ENCODE assay signal across 9 mouse cellular contexts in genomic region chr5:129061579-129061978, GRCm38 (mm10). TPM values are rescaled to one million over a fixed set of nuclear protein-coding genes. Genes with fewer than 3 reads are reported as not detected.
DNase-seq lines count a peak whose midpoint lies in the region; ATAC-seq and TF ChIP-seq lines count a peak whose summit lies in the region.
"Had no signal": no experiment of that assay in that cellular context is flagged by ENCODE, and none has a peak within 500 bp of the region (broad histone marks: within the 10 kb centered on the region; RNA-seq: fewer than 3 reads in every experiment).

No protein-coding gene starts in this region.

- no peaks in the 10 kb centered on the region for H3K27me3 ChIP-seq in neural tube, embryonic 15.5 days (replicated peaks)
- H3K27me3 ChIP-seq in forebrain, embryonic 11.5 days (ENCODE audit: control insufficient read depth, insufficient read depth, low read length): no peaks in the 10 kb centered on the region; the same call in 1 of the 2 replicates
- H3K27me3 ChIP-seq in hindbrain, embryonic 12.5 days: peaks cover 10% of the 10 kb centered on the region
- H3K27me3 ChIP-seq: embryonic facial prominence, embryonic 12.5 days had no signal

- no peaks in the 10 kb centered on the region for H3K36me3 ChIP-seq in neural tube, embryonic 15.5 days
- H3K36me3 ChIP-seq in forebrain, embryonic 11.5 days (ENCODE audit: control insufficient read depth, insufficient read depth, low read length): no peaks in the 10 kb centered on the region
- no peaks in the 10 kb centered on the region for H3K36me3 ChIP-seq in hindbrain, embryonic 12.5 days
- H3K36me3 ChIP-seq: embryonic facial prominence, embryonic 12.5 days had no signal

- DNase-seq in neural tube, embryonic 10.5 days (ENCODE audit: extremely low spot score, low spot score): peak; percentile 66
- DNase-seq in adrenal gland, postnatal 36 days: peak; percentile 75 to 78
- peak; percentile 84 for DNase-seq in forebrain, embryonic 11.5 days (ENCODE audit: low spot score)
- DNase-seq in left cerebral cortex, adult 2 months (ENCODE audit: extremely low spot score in 1 of 2, low spot score in 2 of 2): peak; percentile 72 to 81
- DNase-seq in naive thymus-derived CD4-positive, alpha-beta T cell, adult 2 months (ENCODE audit: low read depth): peak; percentile 10

- WGBS in neural tube, embryonic 15.5 days: 22% methylated on average over 13 of the region's 13 CpGs
- WGBS in forebrain, embryonic 11.5 days: 24% methylated on average over 13 of the region's 13 CpGs
- WGBS in hindbrain, embryonic 12.5 days: 24% methylated on average over 13 of the region's 13 CpGs

- no peak for ATAC-seq in neural tube, embryonic 15.5 days (ENCODE audit: low FRiP score)
- 0 out of 2 replicates have a peak, but pooled peaks have one; percentile 60 for ATAC-seq in forebrain, embryonic 11.5 days (replicated peaks; ENCODE audit: low FRiP score)
- peak; percentile 51; the same call in 1 of the 2 replicates for ATAC-seq in hindbrain, embryonic 12.5 days (ENCODE audit: low FRiP score)
- ATAC-seq in erythroid progenitor cell, adult 5-6 weeks (replicated peaks; ENCODE audit: low FRiP score, poor library complexity, severe bottlenecking): no peak

- no peak overlapping the region for H3K4me2 ChIP-seq in neural tube, embryonic 15.5 days
- no peak overlapping the region for H3K4me2 ChIP-seq in forebrain, embryonic 11.5 days (ENCODE audit: low read depth, low read length, severe bottlenecking)
- no peak overlapping the region for H3K4me2 ChIP-seq in hindbrain, embryonic 12.5 days (replicated peaks)
- H3K4me2 ChIP-seq: embryonic facial prominence, embryonic 12.5 days had no signal

- TF ChIP-seq CTCF in left cerebral cortex, adult 2 months (IDR thresholded peaks at IDR 0.05): peak; percentile 74

- no peak overlapping the region for H3K4me3 ChIP-seq in neural tube, embryonic 15.5 days (replicated peaks)
- H3K4me3 ChIP-seq in forebrain, embryonic 11.5 days (ENCODE audit: low read depth, low read length): no peak overlapping the region
- no peak overlapping the region for H3K4me3 ChIP-seq in hindbrain, embryonic 12.5 days
- H3K4me3 ChIP-seq in left cerebral cortex, adult 2 months: no peak overlapping the region
- H3K4me3 ChIP-seq: embryonic facial prominence, embryonic 12.5 days had no signal

- no peak overlapping the region for H3K9ac ChIP-seq in neural tube, embryonic 15.5 days (replicated peaks)
- H3K9ac ChIP-seq in forebrain, embryonic 11.5 days (ENCODE audit: low read length): no peak overlapping the region
- no peak overlapping the region for H3K9ac ChIP-seq in hindbrain, embryonic 12.5 days
- H3K9ac ChIP-seq: embryonic facial prominence, embryonic 12.5 days had no signal

- no peak overlapping the region for H3K27ac ChIP-seq in neural tube, embryonic 15.5 days (replicated peaks)
- no peak overlapping the region for H3K27ac ChIP-seq in forebrain, embryonic 11.5 days (ENCODE audit: low read depth, low read length)
- no peak overlapping the region for H3K27ac ChIP-seq in hindbrain, embryonic 12.5 days
- no peak overlapping the region for H3K27ac ChIP-seq in left cerebral cortex, adult 2 months
- H3K27ac ChIP-seq: embryonic facial prominence, embryonic 12.5 days had no signal

- peaks cover 9% of the 10 kb centered on the region for H3K4me1 ChIP-seq in neural tube, embryonic 15.5 days
- H3K4me1 ChIP-seq in forebrain, embryonic 11.5 days (replicated peaks; ENCODE audit: control insufficient read depth, insufficient read depth, low read length): peaks cover 6% of the 10 kb centered on the region
- peaks cover 6% of the 10 kb centered on the region for H3K4me1 ChIP-seq in hindbrain, embryonic 12.5 days

- no peaks in the 10 kb centered on the region for H3K9me3 ChIP-seq in neural tube, embryonic 15.5 days (replicated peaks)
- no peaks in the 10 kb centered on the region; the same call in 1 of the 2 replicates for H3K9me3 ChIP-seq in forebrain, embryonic 11.5 days (ENCODE audit: control insufficient read depth, low read length)
- no peaks in the 10 kb centered on the region for H3K9me3 ChIP-seq in hindbrain, embryonic 12.5 days (replicated peaks)
- H3K9me3 ChIP-seq: embryonic facial prominence, embryonic 12.5 days had no signal

- intact Hi-C loops in left cerebral cortex, adult 2 months (cut with DNase I): loop anchor here (2.0 to 10.0 kb wide), 2 partner anchors 323 to 393 kb away; no protein-coding TSS in a partner anchor

RNA-seq across cellular contexts. Expression of gene Adgrd1, which starts 35.0 kb away (rescaled TPM):
- polyA plus RNA-seq in neural tube, embryonic 15.5 days (2015; fragmentation: Nextera tagmentation; extraction: Ambion mirVana): 0.38 and 0.69 TPM in 2 replicates
- 1 to 10 TPM; 5.1 to 7.2 TPM for total RNA-seq in adrenal gland, postnatal 36 days (2021)
- polyA plus RNA-seq in forebrain, embryonic 11.5 days (2014; fragmentation: Nextera tagmentation; extraction: Ambion mirVana): not detected in 2 replicates
- polyA plus RNA-seq in hindbrain, embryonic 12.5 days (2016; fragmentation: Nextera tagmentation; extraction: Ambion mirVana): 0.09 TPM in 2 replicates
- 1 to 10 TPM; 2.9 to 3.9 TPM for total RNA-seq in left cerebral cortex, adult 2 months (2021)
- 2.1 and 2.2 TPM in 2 replicates for total RNA-seq in erythroid progenitor cell, adult 5-6 weeks (2015; ENCODE audit: low replicate concordance)
- total RNA-seq in erythroid progenitor cell, adult 5-6 weeks (2017; ENCODE audit: low replicate concordance): 0.39 and 1.2 TPM in 2 replicates

RNA-seq across cellular contexts. Expression of gene Ran, which starts 41.7 kb away (rescaled TPM):
- polyA plus RNA-seq in neural tube, embryonic 15.5 days (2015; fragmentation: Nextera tagmentation; extraction: Ambion mirVana): 311 and 368 TPM in 2 replicates
- 100 to 1,000 TPM; 222 to 226 TPM for total RNA-seq in adrenal gland, postnatal 36 days (2021)
- 917 and 946 TPM in 2 replicates for polyA plus RNA-seq in forebrain, embryonic 11.5 days (2014; fragmentation: Nextera tagmentation; extraction: Ambion mirVana)
- 542 and 547 TPM in 2 replicates for polyA plus RNA-seq in hindbrain, embryonic 12.5 days (2016; fragmentation: Nextera tagmentation; extraction: Ambion mirVana)
- 100 to 1,000 TPM; 152 to 166 TPM for total RNA-seq in left cerebral cortex, adult 2 months (2021)
- total RNA-seq in erythroid progenitor cell, adult 5-6 weeks (2015; ENCODE audit: low replicate concordance): 305 and 343 TPM in 2 replicates
- 152 and 197 TPM in 2 replicates for total RNA-seq in erythroid progenitor cell, adult 5-6 weeks (2017; ENCODE audit: low replicate concordance)

RNA-seq across cellular contexts. Expression of gene Stx2, which starts 53.2 kb away (rescaled TPM):
- 20.1 and 20.5 TPM in 2 replicates for polyA plus RNA-seq in neural tube, embryonic 15.5 days (2015; fragmentation: Nextera tagmentation; extraction: Ambion mirVana)
- total RNA-seq in adrenal gland, postnatal 36 days (2021): 10 to 100 TPM; 22.9 to 26.9 TPM
- 29.6 and 32.3 TPM in 2 replicates for polyA plus RNA-seq in forebrain, embryonic 11.5 days (2014; fragmentation: Nextera tagmentation; extraction: Ambion mirVana)
- 30.8 and 32.7 TPM in 2 replicates for polyA plus RNA-seq in hindbrain, embryonic 12.5 days (2016; fragmentation: Nextera tagmentation; extraction: Ambion mirVana)
- total RNA-seq in left cerebral cortex, adult 2 months (2021): 10 to 100 TPM; 17.8 to 21.8 TPM
- total RNA-seq in erythroid progenitor cell, adult 5-6 weeks (2015; ENCODE audit: low replicate concordance): 224 and 258 TPM in 2 replicates
- total RNA-seq in erythroid progenitor cell, adult 5-6 weeks (2017; ENCODE audit: low replicate concordance): 312 and 368 TPM in 2 replicates

Comparison
In these comparisons a context has a peak if more than half of its experiments do, and no peak if none do; other contexts are left out.
1. DNase-seq: peak in every context shown above with its lines; median percentile 84 in forebrain, embryonic 11.5 days; 76 in adrenal gland, postnatal 36 days; 76 in left cerebral cortex, adult 2 months; 66 in neural tube, embryonic 10.5 days; 10 in naive thymus-derived CD4-positive, alpha-beta T cell, adult 2 months.
2. ATAC-seq: peak in forebrain, embryonic 11.5 days (single experiment) and hindbrain, embryonic 12.5 days (single experiment); none in neural tube, embryonic 15.5 days (single experiment) and erythroid progenitor cell, adult 5-6 weeks (single experiment).
3. RNA of gene Stx2, which starts 53.2 kb away (total RNA-seq): 224 to 368 TPM in erythroid progenitor cell, adult 5-6 weeks; 22.9 to 26.9 TPM in adrenal gland, postnatal 36 days and 17.8 to 21.8 TPM in left cerebral cortex, adult 2 months; every median in the first group is over 4 times any median in the second.